Mouse (Mus musculus): ENCODE results near the gene Mfsd4b5. TPM values are rescaled to one million over a fixed set of nuclear protein-coding genes. Genes with fewer than 3 reads are reported as not detected.
"Not testable (repeated sequence)": the region's sequence is repeated elsewhere in the genome, so short reads cannot be mapped to it uniquely, and the experiment has no call there.

Gene Mfsd4b5
- total RNA-seq, 2 experiments from 2014 or later, result 0.15 TPM; not detected in 1

DNA sequence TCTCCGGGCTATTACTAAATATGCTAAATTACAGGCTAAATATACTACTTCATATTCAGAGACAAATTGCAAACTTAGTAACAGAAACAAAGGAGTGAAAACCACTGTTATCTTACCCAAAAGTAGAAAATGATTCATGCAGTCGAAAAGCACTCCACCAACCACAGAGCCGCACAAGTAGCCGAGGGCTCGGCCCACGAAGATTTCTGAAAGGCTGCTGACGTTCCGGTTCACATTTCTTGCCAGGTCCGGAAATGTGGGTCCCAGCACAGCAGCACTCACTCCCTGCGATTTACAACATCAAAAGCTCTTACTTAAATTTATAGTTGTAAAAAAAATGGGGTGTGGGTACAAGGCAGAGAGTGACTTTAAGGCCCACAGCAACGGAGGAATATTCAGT is 11.5 kb downstream of the Mfsd4b5 start:
- ATAC-seq (replicated peaks; ENCODE audit: poor library complexity, severe bottlenecking), result no peak

DNA sequence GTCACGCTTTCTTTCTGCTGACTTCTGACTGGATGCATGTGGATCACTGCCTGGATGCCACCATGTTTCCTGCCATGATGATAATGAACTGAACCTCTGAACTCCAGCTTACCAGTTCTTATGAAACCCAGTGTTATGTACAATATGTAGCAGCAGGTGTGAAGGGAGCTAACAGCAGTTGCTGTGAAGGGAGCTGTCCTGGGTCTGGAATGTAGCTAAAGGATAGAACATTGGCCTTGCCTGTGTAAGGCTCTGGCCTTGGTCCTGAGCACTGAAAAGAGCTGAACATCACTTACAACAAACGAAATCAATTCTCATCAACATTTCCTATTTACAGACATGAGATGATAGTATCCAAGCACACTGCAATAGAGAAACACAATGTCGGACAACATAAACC is 18.9 kb downstream of the Mfsd4b5 start:
- no peak for ATAC-seq (replicated peaks; ENCODE audit: poor library complexity, severe bottlenecking)

DNA sequence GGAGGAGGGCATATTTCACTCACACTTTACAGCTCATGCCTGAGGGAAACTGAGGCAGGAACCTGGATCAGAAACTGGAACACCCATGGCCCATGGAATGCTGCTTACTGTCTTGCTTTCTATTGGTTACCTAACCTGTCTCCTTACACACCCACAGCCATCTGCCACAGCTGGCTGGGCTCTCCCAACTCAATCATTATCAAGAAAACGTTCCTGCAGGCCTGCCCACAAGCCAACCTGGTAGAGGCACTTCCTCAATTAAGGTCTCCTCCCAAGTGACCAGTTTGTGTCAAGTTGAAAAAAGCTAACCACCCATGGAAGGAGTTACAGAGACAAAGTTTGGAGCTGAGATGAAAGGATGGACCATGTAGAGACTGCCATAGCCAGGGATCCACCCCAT is 24.5 kb downstream of the Mfsd4b5 start:
- no peak for ATAC-seq (replicated peaks; ENCODE audit: poor library complexity, severe bottlenecking)

DNA sequence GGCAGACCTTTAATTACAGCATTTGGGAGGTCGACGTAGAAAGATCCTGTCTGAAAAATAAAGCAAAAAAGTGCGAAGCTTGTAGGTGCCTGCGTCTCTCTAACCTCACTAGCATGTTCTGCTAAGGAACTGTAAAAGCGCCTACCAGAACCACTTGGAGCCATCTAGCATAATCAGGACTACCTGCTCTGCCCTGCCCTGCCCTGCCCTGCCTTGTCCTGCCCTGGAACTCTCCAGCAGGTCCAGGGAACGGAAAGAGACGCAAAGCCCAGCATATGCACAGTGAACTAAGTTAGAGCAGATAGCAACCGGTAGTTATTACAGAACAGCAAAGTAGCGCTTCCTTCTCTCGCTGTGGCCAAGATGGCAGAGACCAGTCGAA is 26.0 kb downstream of the Mfsd4b5 start:
- no peak for ATAC-seq (replicated peaks; ENCODE audit: poor library complexity, severe bottlenecking)

DNA sequence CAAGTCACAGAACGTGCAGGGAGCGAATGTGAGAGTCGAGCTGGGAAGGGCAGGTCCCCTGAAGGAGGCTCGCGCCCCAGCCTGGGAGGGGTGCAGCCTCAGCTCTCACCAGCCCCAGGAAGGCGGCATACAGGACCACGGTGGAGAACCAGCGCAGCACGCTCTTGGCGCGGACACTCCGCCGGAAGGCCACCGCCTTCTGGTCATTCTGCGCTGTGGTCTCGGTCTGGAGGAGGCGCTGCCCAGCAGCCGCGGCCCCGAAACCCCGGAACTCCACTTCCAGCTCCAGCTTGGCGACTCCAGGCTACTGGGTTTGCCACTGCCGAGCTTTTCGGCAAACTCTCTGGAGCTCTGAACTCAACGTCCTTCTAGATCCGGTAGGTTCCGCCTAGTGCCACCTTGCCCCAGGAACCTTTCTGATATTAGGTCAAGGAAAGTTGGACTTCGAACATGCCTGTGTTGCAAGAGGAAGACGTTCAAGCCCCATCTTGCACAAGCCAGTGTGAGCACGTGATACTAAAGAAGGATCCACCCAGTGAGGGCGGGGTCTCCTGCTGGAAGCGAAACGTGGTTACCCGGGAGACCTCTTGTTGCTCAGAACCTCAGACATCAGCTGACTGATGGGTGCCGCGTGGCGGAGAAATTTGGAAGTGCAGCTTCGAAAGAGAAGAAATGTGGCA is 26.5 kb downstream of the Mfsd4b5 start, which contains the start of gene Mfsd4b3:
Mfsd4b3 (minus strand) TSS at position 393 of the 680 bp plus-strand sequence.
- peak; percentile 95 for ATAC-seq (replicated peaks; ENCODE audit: poor library complexity, severe bottlenecking)

DNA sequence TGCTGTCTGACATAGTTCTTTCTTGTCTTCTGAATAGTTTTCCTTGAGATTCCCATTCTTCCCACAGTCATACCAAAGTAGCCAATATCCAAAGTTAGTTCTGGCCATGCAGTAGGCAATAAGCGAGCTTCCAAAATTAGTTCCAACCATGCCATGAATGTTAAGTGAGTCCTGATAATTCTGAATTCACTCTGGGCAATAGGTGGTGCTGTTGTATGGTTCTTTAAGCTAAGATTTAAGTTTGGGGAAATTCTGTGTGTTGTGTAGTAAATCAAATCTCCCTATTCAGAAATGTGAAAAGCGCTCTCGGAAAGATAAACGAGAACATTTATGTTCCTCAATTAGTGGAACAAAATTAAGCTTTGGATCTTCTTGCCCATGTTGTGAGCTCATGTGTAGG is 28.2 kb downstream of the Mfsd4b5 start:
- no peak for ATAC-seq (replicated peaks; ENCODE audit: poor library complexity, severe bottlenecking)

DNA sequence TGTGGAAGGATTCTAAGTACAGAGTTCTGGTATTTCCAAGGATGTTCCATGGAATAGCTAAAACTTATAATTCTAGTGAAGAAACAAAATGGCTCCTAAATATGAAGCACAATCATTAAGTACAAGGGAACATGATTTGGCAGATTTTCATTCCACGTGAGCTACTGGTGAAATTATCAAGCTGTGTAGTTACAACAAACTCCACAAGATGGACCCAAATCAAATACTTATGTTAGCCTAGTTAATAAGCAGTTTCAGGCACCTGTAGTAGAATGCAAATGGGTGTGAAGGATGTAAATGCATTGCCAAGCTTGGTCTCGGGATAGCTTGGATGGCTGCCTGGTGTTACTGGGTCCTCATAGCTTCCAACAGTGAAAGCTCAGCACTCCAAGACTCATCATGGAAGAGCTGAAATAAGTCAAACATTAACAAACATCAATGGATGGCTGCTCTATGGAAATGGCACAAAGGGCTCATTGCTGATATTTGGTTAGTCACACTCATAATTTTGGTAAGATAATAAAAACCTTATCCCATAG is 30.0 kb downstream of the Mfsd4b5 start:
- ATAC-seq (replicated peaks; ENCODE audit: poor library complexity, severe bottlenecking), result no peak

DNA sequence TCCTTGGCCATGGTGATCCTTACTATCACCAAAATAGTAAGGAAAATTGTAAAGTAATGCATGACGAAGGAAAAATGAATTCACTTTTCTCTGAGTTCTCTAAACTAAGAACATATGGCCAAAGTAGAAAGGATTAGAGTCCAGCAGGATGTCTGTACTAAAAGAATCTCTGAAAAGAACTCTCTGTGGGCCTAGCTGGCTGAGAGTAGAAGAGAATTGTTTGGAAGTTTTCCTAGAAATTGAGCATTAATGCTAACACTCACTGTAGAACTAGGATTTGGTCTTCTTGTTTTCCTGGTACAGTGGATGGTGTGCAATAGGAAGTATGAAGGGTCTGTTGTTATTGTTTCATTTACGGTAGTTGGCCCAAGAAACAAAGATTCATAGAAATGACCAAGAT is 31.3 kb downstream of the Mfsd4b5 start:
- ATAC-seq (replicated peaks; ENCODE audit: poor library complexity, severe bottlenecking), result no peak

DNA sequence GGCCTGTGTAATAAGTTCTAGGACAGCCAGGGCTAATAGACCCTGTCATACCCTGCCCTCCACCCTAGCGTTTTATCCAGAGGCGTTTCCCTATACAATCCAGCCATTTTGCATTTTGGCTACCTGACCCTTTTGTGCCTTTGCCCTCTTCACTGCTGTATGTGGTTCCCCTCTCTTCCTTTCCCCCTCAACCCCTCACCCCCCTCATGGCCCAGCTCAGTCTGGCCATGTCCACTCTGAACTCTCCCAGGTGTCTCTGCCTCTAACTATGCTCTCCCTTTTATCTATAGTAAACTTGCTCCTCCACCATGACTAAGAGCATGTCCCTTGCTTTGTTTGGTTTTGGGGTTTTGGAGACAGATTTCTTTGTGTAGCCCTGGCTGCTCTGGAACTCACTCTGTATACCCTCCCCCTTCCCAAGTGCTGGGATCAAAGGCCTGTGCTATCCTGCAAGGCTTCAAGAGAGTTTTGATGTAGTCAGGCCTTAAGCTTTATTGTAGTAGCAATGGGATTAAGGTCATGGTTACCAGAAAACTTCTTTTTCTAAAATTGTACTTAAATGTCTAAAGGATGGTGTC is 37.0 kb downstream of the Mfsd4b5 start:
- no peak for ATAC-seq (replicated peaks; ENCODE audit: poor library complexity, severe bottlenecking)

DNA sequence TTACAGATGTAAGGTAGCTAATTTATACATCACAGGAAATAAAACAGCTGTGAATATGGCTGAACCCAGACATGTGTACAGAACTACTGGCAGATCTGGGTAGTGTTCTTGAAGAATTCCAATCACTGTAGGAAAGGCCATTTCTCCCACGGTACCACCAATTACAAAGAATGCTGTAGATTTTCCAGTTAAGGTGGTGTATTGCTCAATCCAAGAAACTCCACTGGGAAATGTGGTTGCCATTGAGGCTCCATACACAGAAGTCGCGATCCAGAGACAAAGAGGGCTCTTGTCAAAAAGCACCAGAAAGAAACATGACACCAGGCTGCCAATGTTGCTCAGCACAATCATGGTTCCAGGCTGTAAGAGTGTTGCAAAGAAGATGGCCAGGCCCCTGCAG is 39.3 kb downstream of the Mfsd4b5 start:
- not testable (repeated sequence) for ATAC-seq (replicated peaks; ENCODE audit: poor library complexity, severe bottlenecking)

DNA sequence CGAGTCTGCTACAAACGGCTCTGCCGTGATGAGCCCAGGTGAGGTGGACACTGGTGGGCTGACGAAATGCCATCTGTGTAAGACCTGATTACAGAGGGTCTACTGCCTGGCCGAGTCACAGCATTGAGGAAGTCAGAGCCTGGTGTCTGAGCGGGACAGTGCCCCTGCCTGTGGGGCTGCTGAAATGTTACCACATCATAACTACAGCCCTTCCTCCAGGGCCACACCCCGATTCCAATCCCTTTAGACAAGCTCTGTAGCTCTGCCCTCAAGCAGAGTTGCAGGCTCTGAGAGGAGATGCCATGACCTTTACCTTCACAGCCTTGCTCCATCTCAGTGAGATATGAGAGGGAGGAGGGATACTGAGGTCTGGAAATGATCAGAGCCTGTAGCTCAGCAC is 49.9 kb downstream of the Mfsd4b5 start:
- ATAC-seq (replicated peaks; ENCODE audit: poor library complexity, severe bottlenecking), result peak; percentile 98

DNA sequence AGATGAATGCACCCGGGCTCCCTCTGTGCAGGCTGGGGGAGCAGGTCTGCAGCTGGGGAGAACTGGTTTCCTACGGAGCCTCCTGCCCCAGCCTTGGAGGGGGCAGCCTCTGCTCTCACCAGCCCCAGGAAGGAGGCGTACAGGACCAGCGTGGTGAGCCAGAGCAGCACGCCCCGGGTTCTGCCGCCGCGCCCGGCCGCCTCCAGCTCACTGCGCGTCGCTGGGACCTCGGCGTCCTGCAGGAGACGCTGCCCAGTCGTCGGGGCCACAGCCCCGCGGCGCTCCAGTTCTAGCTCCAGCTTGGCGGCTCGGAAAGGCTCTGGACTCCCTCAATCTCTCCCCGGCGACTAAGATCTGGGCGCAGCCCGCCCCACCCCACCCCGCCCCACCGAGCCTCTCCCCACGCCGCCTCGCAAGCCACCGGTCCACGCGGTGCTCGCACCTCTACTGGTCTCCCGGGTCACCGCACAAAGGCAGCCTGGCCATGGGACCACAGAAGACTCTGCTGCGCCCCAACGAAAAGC is 59.8 kb downstream of the Mfsd4b5 start, which contains the start of gene Mfsd4b2:
Mfsd4b2 (minus strand) TSS at position 308 of the 524 bp plus-strand sequence.
- ATAC-seq (replicated peaks; ENCODE audit: poor library complexity, severe bottlenecking), result peak; percentile 53

DNA sequence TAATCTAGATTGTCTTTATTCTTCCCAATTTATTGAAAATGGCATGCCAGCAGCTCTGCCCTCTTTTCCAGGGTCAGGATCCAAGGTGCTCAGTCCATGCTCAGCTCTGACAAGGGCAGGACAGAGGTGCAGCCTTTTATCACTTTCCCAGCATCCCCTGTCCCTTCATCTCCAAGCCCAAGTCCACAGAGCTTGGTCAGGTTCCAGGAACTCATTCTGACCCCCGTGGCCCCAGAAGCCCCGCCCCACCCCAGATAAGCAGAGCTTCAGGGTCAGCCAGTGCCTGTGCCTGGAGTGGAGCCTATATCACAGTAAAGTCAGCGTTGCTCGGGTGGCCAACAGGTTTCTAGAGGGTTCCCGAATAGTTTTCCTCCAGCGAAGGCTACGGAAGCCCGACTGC is 61.9 kb downstream of the Mfsd4b5 start:
- not testable (repeated sequence) for ATAC-seq (replicated peaks; ENCODE audit: poor library complexity, severe bottlenecking)

DNA sequence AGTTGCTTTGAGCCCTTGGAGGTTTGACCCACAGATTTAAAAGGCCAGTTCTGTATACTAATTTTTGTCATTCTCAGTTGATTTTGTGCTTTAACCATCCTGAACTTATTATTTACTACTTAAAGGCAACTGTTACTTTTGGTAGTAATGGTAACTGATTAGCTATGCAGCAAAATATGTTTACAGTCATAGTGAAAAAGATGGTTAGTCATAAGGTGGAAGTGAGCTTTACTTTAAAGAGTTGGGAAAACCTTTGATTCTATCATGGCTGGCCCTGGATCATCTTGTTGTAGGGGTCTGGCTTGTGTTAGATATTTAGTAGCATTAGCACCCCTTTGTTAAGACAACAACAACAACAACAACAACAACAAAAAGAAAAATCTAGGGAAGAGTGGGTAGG is 73.8 kb downstream of the Mfsd4b5 start:
- ATAC-seq (replicated peaks; ENCODE audit: poor library complexity, severe bottlenecking), result no peak

DNA sequence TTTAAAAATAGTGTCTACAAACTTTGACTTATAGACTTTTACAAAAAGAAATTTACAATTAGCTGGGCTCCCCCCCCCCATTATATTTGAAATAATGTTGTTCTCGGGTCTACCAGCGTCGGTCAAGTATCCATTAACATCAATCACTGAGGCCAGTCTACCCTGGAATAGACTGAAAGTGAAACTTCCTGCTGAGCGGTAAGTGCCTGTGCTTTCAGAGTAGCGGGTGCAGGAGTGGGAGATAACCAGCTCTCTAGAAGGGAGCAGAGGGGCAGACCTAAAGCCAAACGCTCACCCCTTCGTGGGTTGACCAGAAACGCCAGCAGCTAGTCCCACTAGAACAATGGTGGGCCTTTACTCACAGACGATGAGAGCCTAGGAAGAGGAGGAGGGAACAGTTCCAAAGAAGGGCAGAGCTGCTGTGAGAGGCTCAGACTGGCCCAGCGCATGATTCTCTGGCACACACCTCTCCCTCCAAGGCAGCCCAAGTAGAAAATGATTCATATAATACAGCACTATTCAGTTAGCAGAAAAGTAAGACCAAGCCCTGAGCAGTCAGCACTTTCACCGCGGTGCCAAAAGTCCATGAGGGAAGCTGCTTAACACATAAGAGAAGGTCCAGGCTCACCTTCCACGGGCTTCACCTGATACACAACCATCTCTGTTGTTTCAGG is 77.5 kb downstream of the Mfsd4b5 start:
- ATAC-seq (replicated peaks; ENCODE audit: poor library complexity, severe bottlenecking), result peak; percentile 55

Other genes starting within 250 kb of the Mfsd4b5 start
- gene Mfsd4b4, start 87.4 kb downstream of the Mfsd4b5 start, total RNA-seq (2014; fragmentation: Nextera tagmentation), result 10.0 and 13.4 TPM in 2 replicates
- 5.6 and 8.2 TPM in 2 replicates for gene Mfsd4b4, start 87.4 kb downstream of the Mfsd4b5 start, total RNA-seq (2017)
- gene Mfsd4b2, start 59.7 kb downstream of the Mfsd4b5 start, total RNA-seq (2014; fragmentation: Nextera tagmentation), result not detected in 2 replicates
- not detected in 2 replicates for gene Mfsd4b2, start 59.7 kb downstream of the Mfsd4b5 start, total RNA-seq (2017)
- not detected in 2 replicates for gene Mfsd4b3, start 26.5 kb downstream of the Mfsd4b5 start, total RNA-seq (2014; fragmentation: Nextera tagmentation)
- 0.57 TPM in 1 of 2 replicates, not detected in the other for gene Mfsd4b3, start 26.5 kb downstream of the Mfsd4b5 start, total RNA-seq (2017)
- not detected in 2 replicates for gene Mfsd4b1, start 38.6 kb upstream of the Mfsd4b5 start, total RNA-seq (2014; fragmentation: Nextera tagmentation)
- 0.13 TPM in 1 of 2 replicates, not detected in the other for gene Mfsd4b1, start 38.6 kb upstream of the Mfsd4b5 start, total RNA-seq (2017)
- gene Slc16a10, start 155.6 kb upstream of the Mfsd4b5 start, total RNA-seq (2014; fragmentation: Nextera tagmentation), result 30.2 and 37.9 TPM in 2 replicates
- gene Slc16a10, start 155.6 kb upstream of the Mfsd4b5 start, total RNA-seq (2017), result 21.4 and 29.6 TPM in 2 replicates